Mouse (Mus musculus): ENCODE measurements around the gene Bhlhe41. TPM values are rescaled to one million over a fixed set of nuclear protein-coding genes. Genes with fewer than 3 reads are reported as not detected.
A peak's percentile ranks its signal among the peaks of the same experiment; 100 is the strongest.

Gene Bhlhe41
- polyA plus RNA-seq, 1 experiment from 2014 or later: 3.8 TPM

GRCm38 (mm10) chr6:145850789-145851188 is 14.6 kb downstream of the Bhlhe41 start:
- 7% methylated on average over 2 of the region's 2 CpGs for WGBS
- no peaks in the 10 kb centered on the region for H3K9me3 ChIP-seq

GRCm38 (mm10) chr6:145847661-145848060 is 17.7 kb downstream of the Bhlhe41 start:
- 84% methylated on average over 8 of the region's 8 CpGs for WGBS
- no peak overlapping the region for H3K4me3 ChIP-seq

More at GRCm38 (mm10) chr6:145850789-145851188, 14.6 kb downstream of the Bhlhe41 start:
- Histone ChIP-seq H3K4me1 (peaks cover 37% of the 10 kb centered on the region), H3K27ac (no peak overlapping the region; the same call in 1 of the 2 replicates), H3K36me3 (no peaks in the 10 kb centered on the region), H3K27me3 (ENCODE audit: insufficient read depth, poor library complexity, severe bottlenecking) (no peaks in the 10 kb centered on the region), H3K4me3 (no peak overlapping the region)
- no peak for DNase-seq (ENCODE audit: low spot score)

GRCm38 (mm10) chr6:145846948-145847347 is 18.4 kb downstream of the Bhlhe41 start:
- no peak for DNase-seq (ENCODE audit: low spot score)
- Histone ChIP-seq H3K36me3 (no peaks in the 10 kb centered on the region), H3K27me3 (ENCODE audit: insufficient read depth, poor library complexity, severe bottlenecking) (no peaks in the 10 kb centered on the region), H3K4me1 (peaks cover 23% of the 10 kb centered on the region), H3K9me3 (no peaks in the 10 kb centered on the region), H3K27ac (no peak overlapping the region), H3K4me3 (no peak overlapping the region)
- WGBS: 88% methylated on average over 6 of the region's 6 CpGs

More at GRCm38 (mm10) chr6:145847661-145848060, 17.7 kb downstream of the Bhlhe41 start:
- DNase-seq (ENCODE audit: low spot score): no peak
- H3K9me3 ChIP-seq: no peaks in the 10 kb centered on the region
- H3K27me3 ChIP-seq (ENCODE audit: insufficient read depth, poor library complexity, severe bottlenecking): no peaks in the 10 kb centered on the region
- H3K36me3 ChIP-seq: no peaks in the 10 kb centered on the region
- H3K27ac ChIP-seq: no peak overlapping the region
- H3K4me1 ChIP-seq: peaks cover 23% of the 10 kb centered on the region

- 87% methylated on average over 1 of the region's 1 CpGs for WGBS
- peaks cover 17% of the 10 kb centered on the region for H3K4me1 ChIP-seq
- no peak overlapping the region for H3K4me3 ChIP-seq
- no peaks in the 10 kb centered on the region for H3K9me3 ChIP-seq
- no peaks in the 10 kb centered on the region for H3K36me3 ChIP-seq
- DNase-seq (ENCODE audit: low spot score): no peak
- no peaks in the 10 kb centered on the region for H3K27me3 ChIP-seq (ENCODE audit: insufficient read depth, poor library complexity, severe bottlenecking)
- no peak overlapping the region for H3K27ac ChIP-seq
Measured at GRCm38 (mm10) chr6:145846076-145846475, 19.3 kb downstream of the Bhlhe41 start.

GRCm38 (mm10) chr6:145845611-145846010 is 19.7 kb downstream of the Bhlhe41 start:
- no peak overlapping the region for H3K27ac ChIP-seq
- H3K4me1 ChIP-seq: peaks cover 12% of the 10 kb centered on the region
- H3K27me3 ChIP-seq (ENCODE audit: insufficient read depth, poor library complexity, severe bottlenecking): no peaks in the 10 kb centered on the region
- H3K9me3 ChIP-seq: no peaks in the 10 kb centered on the region
- H3K4me3 ChIP-seq: no peak overlapping the region
- no peak for DNase-seq (ENCODE audit: low spot score)
- H3K36me3 ChIP-seq: no peaks in the 10 kb centered on the region
- 70% methylated on average over 5 of the region's 5 CpGs for WGBS

GRCm38 (mm10) chr6:145835359-145835758 is 30.0 kb downstream of the Bhlhe41 start:
- Histone ChIP-seq H3K27me3 (ENCODE audit: insufficient read depth, poor library complexity, severe bottlenecking) (no peaks in the 10 kb centered on the region), H3K27ac (no peak overlapping the region; the same call in 1 of the 2 replicates), H3K4me1 (peaks cover 34% of the 10 kb centered on the region), H3K36me3 (no peaks in the 10 kb centered on the region), H3K9me3 (no peaks in the 10 kb centered on the region), H3K4me3 (no peak overlapping the region)
- DNase-seq (ENCODE audit: low spot score): no peak
- WGBS: 38% methylated on average over 6 of the region's 6 CpGs

- Histone ChIP-seq H3K36me3 (no peaks in the 10 kb centered on the region), H3K9me3 (no peaks in the 10 kb centered on the region), H3K4me1 (peaks cover 36% of the 10 kb centered on the region), H3K4me3 (no peak overlapping the region), H3K27ac (peak overlapping the region; percentile 32; the same call in 1 of the 2 replicates), H3K27me3 (ENCODE audit: insufficient read depth, poor library complexity, severe bottlenecking) (no peaks in the 10 kb centered on the region)
- no peak for DNase-seq (ENCODE audit: low spot score)
- 54% methylated on average over 8 of the region's 8 CpGs for WGBS
Measured at GRCm38 (mm10) chr6:145832927-145833326, 32.4 kb downstream of the Bhlhe41 start.

GRCm38 (mm10) chr6:145830617-145831016 is 34.7 kb downstream of the Bhlhe41 start:
- H3K4me1 ChIP-seq: peaks cover 23% of the 10 kb centered on the region
- H3K27me3 ChIP-seq (ENCODE audit: insufficient read depth, poor library complexity, severe bottlenecking): no peaks in the 10 kb centered on the region
- H3K36me3 ChIP-seq: no peaks in the 10 kb centered on the region
- H3K4me3 ChIP-seq: no peak overlapping the region
- no peak for DNase-seq (ENCODE audit: low spot score)
- H3K27ac ChIP-seq: peak overlapping the region; percentile 25; the same call in 1 of the 2 replicates
- no peaks in the 10 kb centered on the region for H3K9me3 ChIP-seq
- WGBS: 38% methylated on average over 9 of the region's 9 CpGs

- 17% methylated on average over 8 of the region's 8 CpGs for WGBS
- DNase-seq (ENCODE audit: low spot score): no peak
- Histone ChIP-seq H3K27ac (no peak overlapping the region), H3K36me3 (peaks cover 2% of the 10 kb centered on the region; the same call in 1 of the 2 replicates), H3K9me3 (no peaks in the 10 kb centered on the region), H3K4me3 (no peak overlapping the region), H3K27me3 (ENCODE audit: insufficient read depth, poor library complexity, severe bottlenecking) (no peaks in the 10 kb centered on the region), H3K4me1 (peaks cover 18% of the 10 kb centered on the region)
Measured at GRCm38 (mm10) chr6:145830117-145830516, 35.2 kb downstream of the Bhlhe41 start.

GRCm38 (mm10) chr6:145829062-145829835 is 36.1 kb downstream of the Bhlhe41 start:
- Histone ChIP-seq H3K27me3 (ENCODE audit: insufficient read depth, poor library complexity, severe bottlenecking) (no peaks in the 10 kb centered on the region), H3K9me3 (no peaks in the 10 kb centered on the region), H3K4me3 (no peak overlapping the region), H3K36me3 (peaks cover 5% of the 10 kb centered on the region; the same call in 1 of the 2 replicates), H3K4me1 (peaks cover 15% of the 10 kb centered on the region), H3K27ac (no peak overlapping the region)
- 80% methylated on average over 16 of the region's 16 CpGs for WGBS
- no peak for DNase-seq (ENCODE audit: low spot score)

GRCm38 (mm10) chr6:145826305-145826704 is 39.1 kb downstream of the Bhlhe41 start:
- H3K4me1 ChIP-seq: peaks cover 29% of the 10 kb centered on the region
- H3K36me3 ChIP-seq: peaks cover 6% of the 10 kb centered on the region; the same call in 1 of the 2 replicates
- no peak for DNase-seq (ENCODE audit: low spot score)
- no peak overlapping the region for H3K27ac ChIP-seq
- 91% methylated on average over 4 of the region's 4 CpGs for WGBS
- no peaks in the 10 kb centered on the region for H3K27me3 ChIP-seq (ENCODE audit: insufficient read depth, poor library complexity, severe bottlenecking)
- H3K4me3 ChIP-seq: no peak overlapping the region
- no peaks in the 10 kb centered on the region for H3K9me3 ChIP-seq

GRCm38 (mm10) chr6:145823588-145824234 is 41.6 kb downstream of the Bhlhe41 start:
- WGBS: 49% methylated on average over 5 of the region's 5 CpGs

GRCm38 (mm10) chr6:145823103-145823502 is 42.3 kb downstream of the Bhlhe41 start:
- Histone ChIP-seq H3K27ac (peak overlapping the region; percentile 22; the same call in 1 of the 2 replicates), H3K27me3 (ENCODE audit: insufficient read depth, poor library complexity, severe bottlenecking) (no peaks in the 10 kb centered on the region), H3K4me1 (peaks cover 20% of the 10 kb centered on the region), H3K4me3 (no peak overlapping the region), H3K36me3 (peaks cover 26% of the 10 kb centered on the region), H3K9me3 (no peaks in the 10 kb centered on the region)
- WGBS: 45% methylated on average over 6 of the region's 6 CpGs
- DNase-seq (ENCODE audit: low spot score): peak; percentile 84

More at GRCm38 (mm10) chr6:145823588-145824234, 41.6 kb downstream of the Bhlhe41 start:
- no peaks in the 10 kb centered on the region for H3K9me3 ChIP-seq
- no peaks in the 10 kb centered on the region for H3K27me3 ChIP-seq (ENCODE audit: insufficient read depth, poor library complexity, severe bottlenecking)
- H3K4me3 ChIP-seq: no peak overlapping the region
- no peak overlapping the region for H3K27ac ChIP-seq
- H3K4me1 ChIP-seq: peaks cover 20% of the 10 kb centered on the region
- DNase-seq (ENCODE audit: low spot score): no peak
- peaks cover 21% of the 10 kb centered on the region for H3K36me3 ChIP-seq
